Mouse (Mus musculus) fibroblast of lung, adult 2 months (primary cell): ENCODE results near the gene Psma6.
A peak's percentile ranks its signal among the peaks of the same experiment; 100 is the strongest.
"Not testable (repeated sequence)": the region's sequence is repeated elsewhere in the genome, so short reads cannot be mapped to it uniquely, and the experiment has no call there.

Experiments
- DNase-seq: peaks from one replicate; pipeline ENCODE4 v3.0.0-alpha.2; 2011; ENCODE audit warnings: low read depth

Psma6 gene

DNA sequence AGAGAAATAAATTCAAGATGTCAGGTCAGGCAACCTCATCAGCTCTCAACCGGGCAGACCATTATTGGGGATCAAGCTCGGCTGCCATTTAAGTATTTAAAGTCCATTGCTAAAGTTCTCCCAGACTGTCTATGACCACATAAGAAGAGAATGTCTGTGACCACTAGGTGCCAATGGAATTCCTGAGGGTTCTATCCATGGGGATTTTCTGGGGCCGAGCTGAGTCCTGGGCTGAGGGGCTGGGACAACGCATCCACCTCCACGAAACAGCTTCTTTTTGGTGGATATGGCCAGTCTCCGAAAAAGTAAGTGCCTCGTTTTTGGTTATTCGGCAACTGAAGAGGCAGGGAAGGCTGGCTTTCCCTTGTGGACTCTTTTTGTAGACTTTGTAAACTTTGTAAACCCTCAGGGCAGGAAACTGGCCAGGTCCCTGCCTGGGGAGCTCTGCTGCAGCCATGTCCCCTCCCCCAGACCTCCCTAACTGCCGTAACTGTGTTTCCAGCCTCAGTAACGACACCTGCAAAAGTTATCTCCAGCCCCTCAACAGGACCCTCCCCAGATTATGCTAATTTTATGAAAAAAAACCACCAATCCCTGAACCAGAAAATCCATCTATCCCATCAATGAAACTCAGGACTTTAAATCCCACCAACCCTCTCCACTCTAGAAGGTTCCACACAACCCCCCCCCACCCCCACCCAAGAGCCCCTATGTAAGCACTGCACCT is at the start of gene Psma6:
Gene Psma6, plus strand, starts transcription at position 200 of the 727 bp plus-strand sequence.
- no peak for DNase-seq

DNA sequence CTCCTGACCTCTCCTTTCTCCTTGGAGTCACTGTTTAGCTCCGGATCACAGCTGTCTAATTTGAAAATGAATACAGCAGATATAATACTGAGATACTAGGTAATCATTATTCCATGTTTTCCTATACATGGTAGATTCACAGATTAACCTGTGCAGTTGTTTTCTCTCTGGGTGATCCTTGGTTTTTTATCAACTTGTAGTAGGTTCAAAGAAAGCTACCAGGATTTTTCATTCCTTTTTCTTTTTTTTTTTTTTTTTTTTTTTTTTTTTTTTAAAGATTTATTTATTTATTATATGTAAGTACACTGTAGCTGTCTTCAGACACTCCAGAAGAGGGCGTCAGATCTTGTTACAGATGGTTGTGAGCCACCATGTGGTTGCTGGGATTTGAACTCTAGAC is 45.5 kb upstream of the Psma6 start:
- DNase-seq, result not testable (repeated sequence)

DNA sequence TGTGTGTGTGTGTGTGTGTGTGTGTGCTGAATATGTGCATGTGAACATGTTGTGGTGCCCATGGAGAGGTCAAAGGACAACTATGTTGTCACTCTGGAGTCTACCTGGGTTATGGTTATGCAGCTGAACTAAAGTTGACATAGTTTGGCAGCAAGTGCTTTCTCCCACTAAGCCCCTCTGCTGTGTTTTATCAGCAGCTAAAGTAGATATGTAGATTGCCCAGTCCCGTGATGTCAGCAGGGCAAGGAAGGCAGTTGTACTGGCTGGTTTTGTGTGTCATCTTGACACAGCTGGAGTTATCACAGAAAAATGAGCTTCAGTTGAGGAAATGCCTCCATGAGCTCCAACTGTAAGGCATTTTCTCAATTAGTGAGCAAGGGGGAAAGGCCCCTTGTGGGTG is 41.0 kb upstream of the Psma6 start:
- DNase-seq, result not testable (repeated sequence)

DNA sequence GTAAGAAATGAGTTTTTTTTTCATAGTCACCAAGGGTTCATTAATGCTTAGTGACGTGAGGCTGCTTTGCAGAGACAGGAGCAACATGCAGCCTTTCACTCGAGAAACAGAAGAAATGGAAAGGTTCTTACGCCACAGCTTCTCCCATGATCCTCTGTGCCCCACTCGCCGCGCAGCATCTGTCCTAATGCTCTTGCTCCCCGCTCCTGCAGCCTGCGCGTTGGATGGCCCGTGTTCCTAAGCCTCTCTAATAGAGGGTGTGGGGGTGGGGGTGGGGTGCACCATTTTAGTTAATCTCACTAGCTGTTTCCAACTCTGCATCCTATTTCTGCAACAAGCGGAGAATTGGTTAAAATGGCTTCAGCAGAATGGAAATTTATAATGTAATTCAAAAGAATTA is 40.0 kb upstream of the Psma6 start:
- DNase-seq, result no peak

DNA sequence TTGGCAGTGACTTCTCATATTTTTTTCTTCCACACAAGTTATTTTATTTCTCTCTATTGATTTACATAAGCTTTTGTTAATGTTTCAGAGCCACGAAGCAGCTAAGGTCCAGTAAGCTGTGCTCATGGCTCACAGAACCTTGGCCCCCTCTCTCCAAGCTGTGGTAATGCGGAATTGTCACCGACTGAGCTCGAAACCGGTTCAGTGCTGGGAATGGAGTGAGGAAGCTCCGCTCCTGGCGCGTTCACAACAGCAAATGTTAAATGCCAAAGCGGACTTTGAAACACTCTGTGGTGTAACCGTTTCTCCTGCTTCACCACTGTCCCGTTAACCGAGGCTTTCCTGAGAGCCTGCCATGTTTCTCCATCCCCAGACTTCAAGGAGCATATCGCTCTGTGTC is 39.4 kb upstream of the Psma6 start:
- DNase-seq, result peak; percentile 15

DNA sequence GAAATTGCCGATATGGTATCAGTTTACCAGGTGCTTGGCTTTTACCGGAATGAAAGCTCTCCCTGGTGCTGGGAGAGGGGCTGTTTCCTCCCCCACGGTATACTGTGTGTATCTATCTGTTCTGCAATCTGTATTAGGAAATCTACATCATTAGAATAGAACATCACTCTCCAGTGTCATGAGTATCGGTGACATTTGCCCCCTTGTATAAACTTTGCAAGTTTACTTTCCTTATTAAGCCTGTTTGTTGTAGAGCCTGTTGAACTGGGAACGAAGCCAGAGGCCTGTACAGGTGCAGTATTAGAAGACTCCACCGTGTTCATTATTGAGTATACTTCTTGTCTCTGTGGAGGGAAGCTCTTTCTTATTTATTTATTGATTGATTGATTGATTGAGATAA is 30.6 kb upstream of the Psma6 start:
- DNase-seq, result no peak

DNA sequence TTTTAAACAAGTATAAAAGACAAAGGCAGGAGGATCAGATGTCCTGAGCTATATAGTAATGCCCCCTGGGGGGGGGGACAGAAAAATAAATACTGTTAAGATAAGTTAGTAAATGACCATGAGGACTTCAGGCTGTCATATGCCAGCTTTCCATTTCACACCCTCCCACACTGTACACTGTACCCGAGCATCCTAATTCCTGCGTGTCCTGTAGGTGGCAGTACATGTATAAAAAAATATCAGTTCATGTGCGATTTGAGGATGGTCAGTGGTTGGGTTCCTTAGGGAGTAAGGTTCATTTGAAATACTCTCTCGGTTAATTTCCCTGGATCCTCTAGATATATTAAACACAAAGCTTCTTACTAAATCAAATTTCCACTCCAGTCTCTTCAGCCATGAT is 29.1 kb upstream of the Psma6 start:
- no peak for DNase-seq

DNA sequence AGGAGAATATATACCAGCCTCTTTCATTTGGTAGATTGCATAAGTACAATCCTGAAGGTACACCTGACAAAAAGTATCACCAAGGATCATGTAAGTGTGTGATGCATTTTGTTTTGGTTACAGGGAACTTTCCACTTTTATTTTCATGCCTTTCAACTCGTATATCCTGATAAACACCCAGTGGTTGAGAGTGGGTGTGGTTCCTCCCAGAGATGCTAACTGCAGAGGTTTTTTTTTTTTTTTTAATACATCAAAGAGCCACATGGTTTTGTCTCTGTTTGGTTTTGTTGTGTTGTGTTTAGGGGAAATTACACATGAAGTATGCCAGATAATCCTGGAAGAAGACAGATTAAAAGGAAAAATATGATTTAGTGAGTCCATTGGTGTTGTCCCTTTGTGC is 26.7 kb upstream of the Psma6 start:
- no peak for DNase-seq

DNA sequence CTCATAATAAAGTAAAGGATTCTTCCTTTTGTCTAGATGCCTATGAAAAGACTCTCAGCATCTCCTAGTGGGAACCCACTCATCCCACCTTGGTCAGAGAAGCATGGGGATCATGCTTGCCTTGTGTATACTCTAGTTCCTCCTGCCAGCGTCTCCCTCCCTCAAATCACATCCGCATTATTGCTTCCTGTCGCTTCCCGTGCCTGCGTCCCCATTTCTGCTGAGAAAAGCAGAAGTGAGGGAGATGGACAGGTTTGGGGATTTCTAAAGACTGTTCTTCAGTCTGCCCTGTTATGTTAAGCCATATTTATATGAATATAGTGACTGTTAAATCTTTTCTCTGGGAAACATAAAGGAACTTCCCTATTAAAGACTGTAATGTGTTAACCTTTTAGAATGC is 23.1 kb upstream of the Psma6 start:
- no peak for DNase-seq

DNA sequence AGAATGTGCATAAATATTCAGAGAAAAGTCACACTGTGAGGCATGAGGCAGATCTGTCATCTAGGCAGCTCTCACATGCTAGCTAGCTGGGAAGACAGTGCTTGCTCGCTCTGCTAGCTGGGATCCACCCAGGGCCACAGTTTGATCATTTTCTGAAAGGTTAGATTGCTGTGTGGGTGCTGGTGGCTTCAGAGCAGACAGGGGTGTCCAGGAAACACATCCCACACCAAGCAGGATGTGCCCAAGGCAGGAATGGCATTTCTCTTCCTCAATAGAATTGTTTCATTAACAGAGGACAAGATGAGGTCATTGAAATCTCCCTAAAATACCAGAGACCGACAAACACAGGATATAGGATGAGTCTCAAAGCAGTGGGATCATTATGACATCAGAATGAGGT is 18.9 kb upstream of the Psma6 start:
- no peak for DNase-seq

DNA sequence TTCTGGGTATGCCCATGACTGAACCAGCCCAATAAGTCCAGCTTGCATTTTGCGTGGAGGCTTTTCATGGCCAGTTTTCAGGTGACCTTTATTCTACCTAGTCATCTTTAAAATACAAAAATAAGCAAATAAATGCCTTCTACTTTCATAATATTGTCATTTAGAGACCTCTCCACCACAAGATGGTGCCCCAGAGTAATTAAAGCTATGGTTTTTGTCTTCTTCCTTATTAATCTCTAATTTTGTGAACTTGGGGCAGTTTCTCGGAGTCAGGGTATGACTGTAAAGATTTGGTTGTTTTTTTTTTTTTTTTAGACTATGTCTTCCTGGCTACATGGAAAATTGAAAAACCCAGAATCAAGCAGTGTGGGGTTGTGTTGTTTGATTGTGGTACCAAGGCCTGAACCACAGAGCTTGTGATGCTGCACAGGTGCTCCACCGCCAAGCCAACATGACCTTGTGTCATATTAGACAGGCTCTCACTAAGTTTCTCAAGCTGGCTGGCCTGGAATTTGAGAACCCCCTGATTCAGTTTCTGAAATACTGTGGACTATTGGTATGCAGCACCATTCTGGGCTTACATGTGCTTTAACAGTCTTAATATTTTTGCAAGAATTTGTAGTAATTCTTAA is 11.5 kb upstream of the Psma6 start:
- DNase-seq, result no peak

DNA sequence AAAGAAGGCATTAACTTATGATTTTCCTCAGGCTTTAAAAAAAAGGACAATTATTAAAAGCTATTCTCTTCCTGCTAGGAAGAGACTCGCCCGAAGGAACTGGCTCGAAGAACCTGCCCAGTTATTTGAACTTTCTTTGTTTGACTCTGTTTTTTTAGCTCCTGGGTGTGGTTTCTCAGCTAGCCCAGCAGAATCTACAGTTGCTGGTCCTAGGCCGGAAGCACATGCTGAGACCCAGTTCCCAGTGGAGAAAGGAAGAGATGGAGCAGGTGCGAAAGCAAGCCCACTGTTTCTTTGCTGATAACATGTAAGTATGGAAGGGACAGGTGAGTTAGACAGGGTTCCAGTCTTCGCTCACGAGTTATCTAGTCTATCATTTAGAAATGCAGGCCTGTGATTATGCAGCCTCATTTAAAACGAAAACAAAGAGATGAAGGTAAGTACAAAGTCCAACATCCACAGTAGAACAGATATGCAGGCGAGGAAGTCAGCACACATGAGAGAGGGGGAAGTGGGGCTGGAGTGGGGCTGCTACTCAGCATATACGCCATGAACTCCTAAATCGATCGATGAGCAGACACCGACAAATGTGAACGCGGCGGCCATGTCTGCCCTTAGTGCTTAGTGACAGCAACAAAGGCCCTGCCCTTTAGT is 6.9 kb upstream of the Psma6 start:
- no peak for DNase-seq

DNA sequence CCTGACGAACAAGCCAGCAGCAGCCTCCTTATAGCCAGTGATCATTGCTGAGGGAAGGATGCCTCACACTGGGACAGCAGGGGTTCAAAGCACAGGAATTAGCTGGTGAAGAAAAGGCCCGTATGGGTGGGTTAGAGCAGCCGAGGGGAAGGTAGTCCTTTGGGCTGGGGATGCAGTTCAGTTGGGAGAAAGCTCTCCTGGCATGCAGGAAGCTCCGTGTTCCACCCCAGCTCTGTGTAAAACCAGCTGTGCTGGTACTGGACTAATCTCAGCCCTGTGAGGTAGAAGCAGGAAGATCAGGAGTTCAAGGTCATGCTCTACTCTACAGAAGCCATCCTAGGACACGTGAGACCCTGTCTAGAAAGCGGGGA is 6.4 kb upstream of the Psma6 start:
- DNase-seq, result no peak

DNA sequence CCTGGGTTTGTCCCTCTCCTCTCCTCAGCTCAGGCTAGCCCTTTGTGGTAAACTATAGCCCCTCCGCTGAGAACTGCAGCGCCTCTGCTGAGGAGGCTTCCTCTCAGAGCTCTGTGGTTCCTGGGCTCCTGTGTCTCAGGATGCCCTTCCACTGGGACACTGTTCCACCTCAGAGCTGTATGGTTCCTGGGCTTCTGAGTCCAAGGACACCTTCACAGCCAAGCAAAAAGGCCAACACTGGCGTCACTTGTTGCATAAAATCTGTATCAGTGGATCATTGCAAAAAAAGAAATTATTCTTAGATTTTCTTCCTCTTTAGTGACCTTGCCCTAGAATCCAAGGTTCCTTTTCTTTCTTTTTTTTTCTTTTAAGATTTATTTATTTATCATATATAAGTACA is 804 bp downstream of the Psma6 start:
- no peak for DNase-seq

DNA sequence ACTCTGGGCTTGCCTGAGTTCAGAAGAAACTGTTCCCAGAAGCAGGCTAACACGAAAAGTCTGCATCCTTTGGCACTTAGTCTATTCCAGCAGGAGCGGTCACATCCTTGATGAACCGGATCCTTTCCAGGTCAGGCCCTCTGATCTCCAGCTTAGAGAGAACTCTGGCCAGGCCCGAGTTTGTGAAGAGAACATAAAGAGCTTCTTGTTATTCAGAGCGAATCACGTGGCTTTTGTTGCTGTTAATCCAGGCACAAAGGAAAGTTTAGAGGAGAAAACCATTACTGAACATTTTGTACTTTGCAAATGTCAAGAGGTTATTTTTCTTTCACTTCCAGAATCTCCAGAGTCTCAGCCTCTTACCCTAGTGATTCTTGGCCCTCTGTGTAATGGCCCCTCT is 1.9 kb downstream of the Psma6 start:
- no peak for DNase-seq

DNA sequence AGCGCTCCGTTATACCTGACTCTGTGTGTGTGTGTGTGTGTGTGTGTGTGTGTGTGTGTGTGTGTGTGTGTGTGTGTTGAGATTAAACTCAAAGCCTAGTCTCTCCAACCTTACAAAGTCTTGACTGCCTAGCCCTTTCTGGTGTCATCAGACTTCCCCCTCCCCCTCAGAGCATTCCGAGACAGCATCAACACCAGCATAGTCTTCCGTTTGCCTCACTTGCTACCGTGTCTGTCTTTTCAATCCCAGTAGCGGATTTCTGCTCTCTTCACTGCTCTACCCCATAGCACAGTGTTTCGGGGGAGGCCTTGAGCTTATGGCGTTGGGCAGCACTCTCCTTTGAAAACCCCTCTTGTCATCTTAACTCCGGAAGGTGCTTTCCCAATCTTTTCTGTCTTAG is 2.4 kb downstream of the Psma6 start:
- no peak for DNase-seq

DNA sequence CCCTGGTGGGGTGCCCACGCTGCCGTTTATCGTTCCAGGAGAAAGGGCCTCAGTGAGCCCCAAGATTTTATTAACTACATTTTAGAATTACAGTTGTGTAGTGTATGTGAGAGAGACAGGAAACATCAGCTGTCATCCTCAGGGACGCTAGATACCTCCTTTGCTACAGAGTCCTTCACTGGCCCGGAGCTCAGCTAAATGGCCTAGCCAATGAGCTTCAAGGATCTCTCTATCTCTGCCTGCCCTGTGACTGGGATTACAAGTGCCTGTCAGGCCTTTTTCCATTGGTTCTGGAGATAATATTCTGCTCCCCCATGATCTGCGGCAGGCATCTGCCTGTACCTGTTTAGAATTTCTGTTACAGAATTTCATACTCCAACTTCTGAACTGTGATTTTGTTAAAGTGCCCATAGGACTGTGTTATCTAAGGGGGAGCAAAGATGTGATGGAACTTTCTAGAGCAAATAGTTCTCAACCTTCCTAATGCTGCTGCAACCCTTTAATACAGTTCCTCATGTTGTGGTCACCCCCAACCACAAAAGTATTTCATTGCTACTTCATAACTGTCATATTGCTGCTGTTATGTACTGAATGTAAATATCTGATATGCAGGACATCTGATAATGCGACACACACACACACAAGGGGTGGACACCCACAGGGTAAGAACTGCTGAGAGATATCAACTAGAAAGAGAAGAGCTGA is 3.2 kb downstream of the Psma6 start:
- no peak for DNase-seq

DNA sequence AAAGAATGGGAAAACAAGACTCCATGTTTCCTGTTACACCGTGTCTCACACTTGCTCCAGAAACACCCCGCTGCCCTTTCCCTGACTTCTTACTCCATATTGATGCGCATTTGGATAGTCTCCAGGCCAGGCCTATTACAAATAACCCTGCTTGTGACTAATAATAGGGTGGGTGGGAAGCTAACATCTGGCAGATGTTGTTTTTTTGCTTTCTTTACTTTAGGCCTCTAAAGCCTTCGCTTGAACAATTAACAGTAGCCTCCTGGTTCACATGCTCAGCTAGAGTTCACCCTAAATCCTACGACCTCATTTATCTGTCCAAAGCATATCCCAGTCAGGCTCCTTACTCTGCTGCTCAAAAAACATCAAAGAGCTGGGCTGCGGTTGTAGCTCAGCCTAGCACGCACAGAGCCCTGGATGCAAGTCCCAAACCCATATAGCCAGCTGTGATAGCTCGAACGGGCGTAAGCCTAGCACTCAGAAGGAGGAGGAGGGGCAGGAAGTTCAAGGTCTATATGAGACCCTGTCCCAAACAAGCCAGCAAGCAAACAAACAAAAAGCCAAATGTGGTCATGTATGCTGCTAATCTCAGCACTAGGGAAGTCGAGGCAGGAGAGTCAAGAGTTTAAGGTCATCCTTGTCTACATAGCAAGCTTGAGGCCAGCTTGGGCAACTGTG is 3.9 kb downstream of the Psma6 start:
- no peak for DNase-seq

DNA sequence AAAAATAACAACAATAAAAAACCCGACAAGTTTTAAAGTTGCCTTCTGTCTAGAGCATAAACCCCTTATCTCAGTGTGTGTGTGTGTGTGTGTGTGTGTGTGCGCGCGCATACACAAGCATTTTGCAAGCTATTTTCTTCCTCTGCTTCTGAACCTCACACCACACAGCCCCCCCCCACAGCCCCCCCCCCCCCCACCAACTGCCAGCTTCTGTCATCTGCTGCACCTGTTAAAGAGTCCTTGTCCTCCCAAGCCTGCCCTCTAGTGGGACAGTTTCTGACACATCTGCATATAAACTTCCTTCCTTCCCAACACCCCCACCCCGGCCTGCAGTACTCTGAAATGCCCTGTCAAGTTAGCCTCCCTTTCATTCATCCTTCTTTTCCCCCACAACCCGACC is 4.5 kb downstream of the Psma6 start:
- no peak for DNase-seq

DNA sequence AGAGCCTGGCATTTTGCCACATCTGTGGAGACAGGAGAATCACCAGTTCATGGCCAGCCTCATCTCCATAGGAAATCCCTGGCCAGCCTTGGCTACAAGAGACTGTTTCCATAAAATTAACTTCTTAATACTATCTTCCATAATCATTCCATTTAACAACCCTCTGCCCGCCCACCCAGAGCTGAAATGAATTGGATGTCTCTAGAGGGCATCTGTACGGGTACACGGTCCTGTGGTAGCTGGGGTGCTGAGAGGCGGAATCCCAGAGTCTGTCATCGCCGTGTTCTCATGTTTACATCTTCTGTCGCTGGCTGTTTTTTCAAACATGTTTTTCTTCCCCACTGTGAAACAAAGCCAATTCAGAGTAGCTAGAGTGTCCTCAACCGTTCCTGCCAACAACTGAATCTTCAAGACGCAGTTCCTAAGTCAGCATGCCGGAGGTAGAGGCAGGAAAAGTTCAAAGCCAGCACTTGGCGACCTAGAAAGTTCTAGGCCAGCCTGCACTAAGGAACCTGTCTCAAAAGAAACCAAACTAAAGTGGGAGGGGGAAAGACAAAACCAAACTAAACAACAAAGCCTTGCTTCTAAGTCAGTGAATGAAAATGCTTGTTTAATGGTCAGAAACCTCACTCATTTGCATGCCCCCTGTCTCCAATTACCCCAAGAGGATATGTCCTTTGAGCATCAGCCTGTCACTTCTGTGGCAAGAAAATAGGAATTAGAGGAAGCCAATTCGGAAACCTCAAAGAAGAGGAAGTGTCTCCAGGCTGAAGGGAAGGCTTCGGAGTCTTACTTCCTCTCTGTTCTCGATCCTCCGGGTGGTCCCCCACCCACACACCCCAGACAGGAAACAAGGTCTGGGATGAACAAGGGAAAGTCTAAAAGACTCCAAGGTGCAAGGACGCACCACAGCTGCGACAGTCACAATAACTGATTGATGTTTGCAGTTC is 5.4 kb downstream of the Psma6 start:
- DNase-seq, result no peak

DNA sequence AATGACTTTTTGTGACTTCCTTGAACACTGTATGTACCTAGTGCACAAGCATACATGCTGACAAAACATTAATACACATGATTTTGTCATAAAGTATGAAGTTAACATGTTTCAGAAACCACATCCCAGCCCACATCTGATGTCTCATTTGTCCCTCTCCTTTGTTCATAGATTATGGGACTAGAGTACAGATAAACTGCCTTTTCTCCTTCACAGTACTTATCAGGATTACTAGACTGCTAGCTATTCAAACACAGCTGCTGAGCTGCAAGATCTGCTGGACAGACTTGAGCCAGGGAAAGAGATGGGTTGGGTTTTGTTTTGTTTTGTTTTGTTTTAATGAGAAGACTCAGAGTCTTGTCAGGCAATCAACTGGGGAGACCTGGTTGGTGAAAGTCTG is 8.1 kb downstream of the Psma6 start:
- DNase-seq, result no peak
